Mouse (Mus musculus) left cerebral cortex, adult 18-20 months (tissue): ENCODE results near the gene Ccser1. TPM values are rescaled to one million over a fixed set of nuclear protein-coding genes. Genes with fewer than 3 reads are reported as not detected.

ENCODE experiments used
- DNase-seq, 2 experiments: peaks; one replicate each; pipeline ENCODE4 v3.0.0; 2021 to 2022; ENCODE audit warnings: low spot score in 2 of 2, mixed read lengths in 1 of 2
- total RNA-seq, 2 experiments: library from RNA; stranded (reverse); gene quantifications; 2 replicates each; pipeline ENCODE4 v1.2.3; 2021

Gene Ccser1
- total RNA-seq, 2 experiments from 2014 or later: 29.7 to 30.9 TPM

DNA sequence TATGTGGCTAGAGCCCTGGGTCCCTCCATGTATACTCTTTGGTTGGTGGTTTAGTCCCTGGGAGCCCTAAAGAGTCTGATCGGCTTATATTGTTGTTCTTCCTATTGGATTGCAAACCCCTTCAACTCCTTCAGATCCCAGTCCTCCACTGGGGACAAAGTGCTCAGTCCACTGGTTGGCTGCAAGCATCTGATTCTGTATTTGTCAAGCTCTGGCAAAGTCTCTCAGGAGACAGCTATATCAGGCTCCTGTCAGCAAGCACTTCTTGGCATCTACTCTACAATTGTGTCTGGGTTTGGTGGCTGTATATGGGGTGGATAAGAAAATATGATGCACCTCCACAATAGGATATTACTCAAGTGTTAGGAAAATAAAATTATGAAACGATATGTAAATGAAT, 1187.7 kb downstream of the Ccser1 start:
- DNase-seq: no peak
